Mouse (Mus musculus): ENCODE measurements at regions not wholly inside any gene's neighbourhood (a gene's known extent, or its start where the extent isn't known, plus 50 kb on each side); places are given as distances from the start of the nearest gene placed in this dataset.

GRCm38 (mm10) chr13:112131191-112131590, 157.1 kb upstream of the Ankrd55 start:
- H3K4me1 ChIP-seq (ENCODE audit: control insufficient read depth, insufficient read depth, low read length) = no peaks in the 10 kb centered on the region
- TF ChIP-seq POLR2A (IDR thresholded peaks at IDR 0.05; ENCODE audit: insufficient read depth, low read depth, low read length) = no peak
- TF ChIP-seq CTCF (IDR thresholded peaks at IDR 0.05; ENCODE audit: insufficient read depth, low read depth, low read length) = no peak
- no peak overlapping the region for H3K27ac ChIP-seq (ENCODE audit: insufficient read depth, low read depth, low read length)
- no peak overlapping the region for H3K4me3 ChIP-seq (ENCODE audit: insufficient read depth, low read depth, low read length)
- WGBS = 45% methylated on average over 12 of the region's 12 CpGs

DNA sequence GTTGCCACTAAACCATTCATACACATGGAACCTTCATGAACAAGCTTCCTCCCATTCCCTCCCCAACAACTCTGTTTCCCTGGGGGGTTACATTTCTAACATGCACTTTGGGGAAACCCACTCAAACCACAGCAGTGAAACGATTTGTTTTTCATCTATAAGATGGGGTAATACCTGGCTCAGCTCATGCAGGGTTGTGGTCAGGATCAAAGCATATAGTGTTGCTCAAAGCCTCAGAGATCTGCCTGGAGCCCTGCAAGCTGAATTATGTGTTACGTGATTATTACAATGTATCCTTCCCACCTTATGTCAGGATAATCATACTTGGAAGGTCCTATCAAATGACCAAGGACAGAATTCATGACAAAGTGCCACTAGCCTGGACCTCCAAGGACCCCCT, 154.5 kb upstream of the Ankrd55 start:
- WGBS = 89% methylated on average over 2 of the region's 2 CpGs

GRCm38 (mm10) chr13:112134701-112135100, 153.6 kb upstream of the Ankrd55 start:
- WGBS = 88% methylated on average over 4 of the region's 4 CpGs
- no peak for TF ChIP-seq POLR2A (IDR thresholded peaks at IDR 0.05; ENCODE audit: insufficient read depth, low read depth, low read length)
- TF ChIP-seq CTCF (IDR thresholded peaks at IDR 0.05; ENCODE audit: insufficient read depth, low read depth, low read length) = no peak
- H3K4me3 ChIP-seq (ENCODE audit: insufficient read depth, low read depth, low read length) = no peak overlapping the region

More for the DNA sequence above, 154.5 kb upstream of the Ankrd55 start:
- no peak overlapping the region for H3K4me3 ChIP-seq (ENCODE audit: insufficient read depth, low read depth, low read length)
- no peak overlapping the region for H3K27ac ChIP-seq (ENCODE audit: insufficient read depth, low read depth, low read length)
- no peak for TF ChIP-seq CTCF (IDR thresholded peaks at IDR 0.05; ENCODE audit: insufficient read depth, low read depth, low read length)
- no peak for TF ChIP-seq POLR2A (IDR thresholded peaks at IDR 0.05; ENCODE audit: insufficient read depth, low read depth, low read length)
- peaks cover 2% of the 10 kb centered on the region; the same call in 1 of the 2 replicates for H3K4me1 ChIP-seq (ENCODE audit: control insufficient read depth, insufficient read depth, low read length)

GRCm38 (mm10) chr13:112135777-112136176, 152.5 kb upstream of the Ankrd55 start:
- TF ChIP-seq POLR2A (IDR thresholded peaks at IDR 0.05; ENCODE audit: insufficient read depth, low read depth, low read length) (no peak), CTCF (IDR thresholded peaks at IDR 0.05; ENCODE audit: insufficient read depth, low read depth, low read length) (no peak)
- H3K4me1 ChIP-seq (ENCODE audit: control insufficient read depth, insufficient read depth, low read length) = peaks cover 2% of the 10 kb centered on the region; the same call in 1 of the 2 replicates
- no peak overlapping the region for H3K4me3 ChIP-seq (ENCODE audit: insufficient read depth, low read depth, low read length)
- 85% methylated on average over 5 of the region's 5 CpGs for WGBS
- no peak overlapping the region for H3K27ac ChIP-seq (ENCODE audit: insufficient read depth, low read depth, low read length)

More at GRCm38 (mm10) chr13:112134701-112135100, 153.6 kb upstream of the Ankrd55 start:
- Histone ChIP-seq H3K4me1 (ENCODE audit: control insufficient read depth, insufficient read depth, low read length) (peaks cover 2% of the 10 kb centered on the region; the same call in 1 of the 2 replicates), H3K27ac (ENCODE audit: insufficient read depth, low read depth, low read length) (no peak overlapping the region)

DNA sequence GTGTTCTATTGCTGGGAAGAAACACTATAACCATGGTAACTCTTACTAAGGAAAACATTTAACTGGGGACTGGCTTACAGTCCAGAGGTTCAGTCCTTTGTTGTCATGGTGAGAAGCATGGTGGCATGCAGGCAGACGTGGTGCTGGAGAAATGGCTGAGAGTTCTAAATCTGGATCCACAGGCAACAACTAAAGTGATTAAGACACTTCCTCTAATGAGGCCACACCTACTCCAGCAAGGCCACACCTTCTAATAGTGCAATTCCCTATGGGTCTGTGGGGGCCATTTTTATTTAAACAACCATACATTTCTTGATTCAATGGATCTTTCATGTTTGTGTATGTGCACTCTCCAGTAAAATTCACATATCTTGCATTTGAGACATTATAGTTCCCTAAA, 151.4 kb upstream of the Ankrd55 start:
- H3K4me3 ChIP-seq (ENCODE audit: insufficient read depth, low read depth, low read length) = no peak overlapping the region
- no peak overlapping the region for H3K27ac ChIP-seq (ENCODE audit: insufficient read depth, low read depth, low read length)
- peaks cover 5% of the 10 kb centered on the region; the same call in 1 of the 2 replicates for H3K4me1 ChIP-seq (ENCODE audit: control insufficient read depth, insufficient read depth, low read length)
- WGBS = 30% methylated on average over 1 of the region's 1 CpGs
- no peak for TF ChIP-seq POLR2A (IDR thresholded peaks at IDR 0.05; ENCODE audit: insufficient read depth, low read depth, low read length)

- H3K4me3 ChIP-seq (ENCODE audit: insufficient read depth, low read depth, low read length) = no peak overlapping the region
- peaks cover 5% of the 10 kb centered on the region; the same call in 1 of the 2 replicates for H3K4me1 ChIP-seq (ENCODE audit: control insufficient read depth, insufficient read depth, low read length)
- TF ChIP-seq POLR2A (IDR thresholded peaks at IDR 0.05; ENCODE audit: insufficient read depth, low read depth, low read length) (no peak), CTCF (IDR thresholded peaks at IDR 0.05; ENCODE audit: insufficient read depth, low read depth, low read length) (no peak)
- no peak overlapping the region for H3K27ac ChIP-seq (ENCODE audit: insufficient read depth, low read depth, low read length)
- 84% methylated on average over 5 of the region's 5 CpGs for WGBS
These were observed 147.4 kb upstream of the Ankrd55 start for GRCm38 (mm10) chr13:112140871-112141270.

DNA sequence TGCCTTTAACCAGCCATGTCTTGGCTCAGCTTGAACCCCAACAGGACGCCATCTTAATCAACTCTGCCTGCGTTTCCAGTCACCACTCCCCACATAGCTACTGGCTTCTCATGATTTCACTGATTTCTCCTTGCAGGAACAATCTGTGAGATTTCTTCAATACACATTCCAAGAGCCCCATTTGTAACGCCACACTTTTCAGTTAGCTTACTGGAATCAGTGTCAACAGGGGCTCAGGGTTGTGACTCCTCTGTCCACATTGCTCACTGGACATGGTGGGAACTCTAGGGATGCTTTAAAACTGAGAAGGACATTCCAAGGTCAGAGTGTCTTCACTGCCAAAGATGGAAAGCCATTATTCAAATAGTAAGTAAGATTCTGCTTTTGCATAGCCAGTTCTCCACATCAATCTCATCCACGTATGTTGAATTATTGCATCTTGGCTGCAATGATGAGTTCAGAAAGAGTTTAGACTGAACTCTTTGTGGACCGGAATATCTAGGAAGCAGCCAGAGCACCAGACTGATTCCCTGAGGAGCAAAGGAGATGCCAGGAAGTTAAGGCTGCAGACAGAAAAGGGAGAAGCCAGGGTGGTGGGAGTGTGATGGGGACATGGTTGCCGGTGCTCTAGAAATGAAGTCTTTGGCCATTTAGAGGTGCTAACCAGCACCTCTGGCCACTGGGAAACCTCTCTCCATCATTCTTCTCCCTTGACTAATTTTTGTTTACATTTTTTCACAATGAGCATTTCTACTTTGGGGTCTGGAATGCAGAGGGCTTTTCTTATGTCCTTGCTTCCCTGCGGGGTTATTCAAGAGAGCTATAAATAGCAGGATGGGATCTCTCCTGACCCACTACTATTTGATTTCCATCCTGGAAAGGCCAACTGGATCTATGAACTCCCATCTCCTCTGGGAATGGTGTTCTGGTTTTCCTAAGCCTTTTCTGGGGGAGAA, 143.6 kb upstream of the Ankrd55 start:
- TF ChIP-seq CTCF (IDR thresholded peaks at IDR 0.05; ENCODE audit: insufficient read depth, low read depth, low read length) = no peak
- TF ChIP-seq POLR2A (IDR thresholded peaks at IDR 0.05; ENCODE audit: insufficient read depth, low read depth, low read length) = no peak
- 88% methylated on average over 7 of the region's 7 CpGs for WGBS
- Histone ChIP-seq H3K27ac (ENCODE audit: insufficient read depth, low read depth, low read length) (no peak overlapping the region), H3K4me3 (ENCODE audit: insufficient read depth, low read depth, low read length) (no peak overlapping the region), H3K4me1 (ENCODE audit: control insufficient read depth, insufficient read depth, low read length) (0 out of 2 replicates have a peak, but pooled peaks cover 2% of the 10 kb centered on the region)

- no peak overlapping the region for H3K27ac ChIP-seq (ENCODE audit: insufficient read depth, low read depth, low read length)
- H3K4me3 ChIP-seq (ENCODE audit: insufficient read depth, low read depth, low read length) = no peak overlapping the region
- TF ChIP-seq CTCF (IDR thresholded peaks at IDR 0.05; ENCODE audit: insufficient read depth, low read depth, low read length) (no peak), POLR2A (IDR thresholded peaks at IDR 0.05; ENCODE audit: insufficient read depth, low read depth, low read length) (no peak)
- peaks cover 9% of the 10 kb centered on the region for H3K4me1 ChIP-seq (ENCODE audit: control insufficient read depth, insufficient read depth, low read length)
- WGBS = 39% methylated on average over 27 of the region's 27 CpGs
These were observed 135.4 kb upstream of the Ankrd55 start for GRCm38 (mm10) chr13:112152614-112153550.

All from olfactory bulb, adult 2 months (tissue).